Mouse (Mus musculus) hindlimb bud, embryonic 11.5 days (tissue): ENCODE measurements around the gene Rbm47.
"Not testable (repeated sequence)": the region's sequence is repeated elsewhere in the genome, so short reads cannot be mapped to it uniquely, and the experiment has no call there.

Experiments used
- DNase-seq: peaks from one replicate; pipeline ENCODE4 v3.0.0-alpha.2; 2012; ENCODE audit warnings: low read depth, low spot score; ENCODE audit errors: extremely low spot score

Rbm47 gene

GRCm38 (mm10) chr5:66173018-66173417 lies at the start of gene Rbm47:
Rbm47 (minus strand) TSS chr5:66173118.
- DNase-seq: no peak

DNA sequence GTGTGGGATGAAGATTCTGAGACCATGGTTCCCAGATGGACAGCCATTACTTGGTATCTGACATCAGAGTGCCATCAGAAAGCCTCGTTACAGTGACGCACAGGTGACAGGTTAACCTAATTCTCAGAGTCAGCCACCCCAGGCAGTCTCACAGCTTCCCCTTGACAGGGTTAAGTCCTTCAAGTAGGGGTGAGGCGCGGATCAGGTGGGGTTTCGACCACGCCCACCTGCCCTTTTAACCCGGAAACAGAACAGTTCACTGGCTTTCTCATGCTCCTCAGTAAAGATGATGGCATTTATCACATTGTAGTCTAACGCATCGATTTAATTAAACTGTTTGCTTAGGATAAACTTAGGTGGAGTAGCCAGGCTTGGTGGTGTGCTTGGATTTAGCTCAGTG lies 47.7 kb upstream of the Rbm47 start:
- no peak for DNase-seq

- DNase-seq: no peak
These were observed 46.8 kb upstream of the Rbm47 start for GRCm38 (mm10) chr5:66219692-66220091.

- no peak for DNase-seq
These were observed 42.8 kb upstream of the Rbm47 start for GRCm38 (mm10) chr5:66215569-66216277.

DNA sequence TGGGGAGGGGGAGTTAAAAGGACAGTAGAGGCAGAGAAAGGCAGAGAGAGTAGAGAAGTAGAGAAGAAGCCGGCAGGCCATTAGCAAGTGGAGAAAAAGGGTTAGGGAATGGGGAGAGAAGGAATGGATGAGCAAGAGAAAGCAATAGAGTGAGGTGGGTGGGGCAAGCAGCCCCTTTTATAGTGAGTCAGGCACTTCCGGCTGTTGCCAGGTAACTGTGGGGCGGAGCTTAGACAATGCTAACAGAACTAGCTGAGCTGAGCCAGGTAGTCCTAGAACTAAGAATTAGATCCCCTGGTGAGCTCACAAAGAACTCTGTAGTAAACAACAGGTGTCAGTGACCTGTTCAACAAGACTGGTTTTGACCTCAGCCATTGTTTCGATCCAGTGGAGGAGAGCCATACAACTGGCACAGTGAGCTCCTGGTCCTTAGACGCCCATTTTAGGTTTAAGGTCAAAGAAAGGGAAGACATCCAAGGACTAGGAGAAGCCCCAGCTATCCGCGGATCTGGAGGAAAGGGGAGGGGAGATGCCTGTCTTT lies 41.5 kb upstream of the Rbm47 start:
- no peak for DNase-seq

DNA sequence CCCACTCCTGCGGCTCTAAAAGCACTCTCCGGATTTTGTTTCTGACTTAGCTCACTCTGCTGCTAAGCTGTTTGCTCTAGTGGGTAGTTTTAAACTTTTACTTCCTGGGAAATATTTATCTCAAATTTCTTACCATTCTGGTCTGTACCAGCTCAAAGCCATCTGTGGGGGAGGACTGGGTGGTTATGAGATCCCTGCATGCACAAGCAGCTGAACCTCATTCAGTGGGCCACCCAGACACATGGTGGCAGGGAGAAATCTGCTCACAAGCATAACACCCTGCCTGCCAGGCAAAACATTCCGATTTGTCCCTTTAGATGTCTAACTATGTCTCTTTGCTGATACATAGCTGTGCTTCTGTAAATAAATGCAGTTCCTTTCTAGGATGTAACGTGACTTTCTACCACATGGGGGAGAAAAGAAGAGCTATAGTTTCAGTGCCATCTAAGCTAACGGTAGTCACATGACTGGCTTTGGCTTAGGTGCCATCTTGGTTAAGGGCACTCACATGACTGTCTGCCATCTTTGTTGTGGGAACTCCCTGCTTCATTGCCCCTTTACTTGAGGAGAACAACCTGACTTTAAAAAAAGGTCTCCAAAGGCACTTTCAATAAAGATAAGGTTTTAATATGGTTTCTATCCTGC lies 36.7 kb upstream of the Rbm47 start:
- no peak for DNase-seq

GRCm38 (mm10) chr5:66204966-66205365 lies 32.0 kb upstream of the Rbm47 start:
- DNase-seq: no peak

DNA sequence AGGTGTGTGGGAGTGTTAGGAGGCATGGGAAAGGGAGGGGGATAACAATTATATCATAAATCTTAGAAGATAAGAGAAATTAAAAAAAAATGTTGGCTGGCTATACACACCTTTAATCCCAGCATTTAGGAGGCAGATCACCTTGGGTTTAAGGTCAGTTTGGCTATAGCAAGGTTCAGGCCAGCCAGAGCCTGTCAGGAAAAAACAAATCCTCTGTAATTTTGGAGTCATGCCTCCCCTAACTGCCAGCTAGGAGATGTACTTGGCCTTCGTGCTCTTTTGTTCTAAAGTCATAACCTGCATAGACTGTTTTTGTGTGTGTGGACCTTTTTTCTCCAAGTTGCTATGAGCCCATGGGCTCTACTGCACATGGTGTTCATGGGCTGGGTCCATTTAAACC lies 30.5 kb upstream of the Rbm47 start:
- no peak for DNase-seq

DNA sequence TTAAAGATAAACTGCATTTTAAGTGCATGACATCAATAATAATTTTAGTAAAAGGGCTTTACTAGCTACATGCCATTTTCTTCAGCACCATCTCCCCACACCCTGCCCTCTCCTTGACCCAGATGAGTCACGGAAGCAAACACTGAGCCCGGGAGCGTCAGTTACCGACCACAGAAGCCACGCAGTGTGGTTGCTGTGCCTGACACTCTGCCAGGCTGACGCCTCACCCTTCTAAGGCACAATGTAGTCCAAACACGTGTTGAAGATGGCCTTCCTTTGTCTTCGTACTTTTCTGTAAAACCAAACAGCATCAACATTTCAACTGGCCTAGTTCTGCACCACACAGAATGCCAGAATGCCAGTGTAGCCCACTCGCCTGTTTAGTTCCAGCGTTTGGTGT lies 27.1 kb upstream of the Rbm47 start:
- no peak for DNase-seq

DNA sequence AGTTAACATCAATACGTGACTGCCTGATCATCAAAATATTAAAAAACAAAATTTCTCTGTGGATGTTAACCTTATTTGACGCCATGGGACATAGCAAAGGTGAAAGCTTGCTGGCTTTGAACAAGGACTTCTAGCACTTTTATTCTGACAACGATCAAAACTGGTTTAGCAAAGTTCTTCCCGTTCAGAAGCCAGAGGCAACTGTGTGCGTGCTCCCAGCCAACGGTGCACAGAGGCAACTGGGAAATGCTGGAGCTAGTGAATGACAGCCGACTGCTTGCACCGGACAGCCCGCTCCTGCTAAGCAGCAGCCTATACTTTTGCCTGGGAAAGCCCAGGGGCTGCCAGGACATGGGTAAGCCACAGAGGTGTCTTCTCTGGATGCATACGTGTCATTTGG lies 22.4 kb upstream of the Rbm47 start:
- no peak for DNase-seq

DNA sequence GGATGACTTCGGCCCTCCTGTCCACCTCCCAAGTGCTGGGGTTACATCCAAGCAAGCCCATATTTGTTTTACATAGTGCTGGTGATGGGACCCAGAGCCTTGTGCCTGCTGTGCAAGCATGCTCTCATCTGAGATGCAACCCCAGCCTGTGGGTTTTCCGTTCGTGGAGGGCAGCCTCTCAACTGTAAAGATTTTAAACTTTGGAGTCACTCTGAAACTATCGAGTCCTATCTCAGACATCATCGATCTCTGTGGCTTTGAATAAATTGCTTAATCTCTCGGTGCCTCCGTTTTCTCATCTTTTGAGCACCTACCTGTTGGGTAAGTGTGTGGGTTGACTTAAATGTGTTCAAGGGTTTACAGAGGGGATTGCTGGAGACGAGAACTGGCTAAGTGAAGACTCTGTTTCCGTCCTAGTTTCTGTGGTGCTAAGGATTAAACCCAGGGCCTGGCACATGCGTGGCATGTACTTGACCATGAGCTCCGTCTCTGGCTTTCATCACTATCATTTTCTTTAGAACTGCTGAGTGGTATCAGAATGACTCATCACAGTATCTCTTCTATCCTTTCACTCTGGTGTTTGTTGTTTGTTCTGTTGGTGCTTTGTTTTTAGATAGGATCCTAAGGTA lies 20.4 kb upstream of the Rbm47 start:
- no peak for DNase-seq

GRCm38 (mm10) chr5:66191185-66191503 lies 18.2 kb upstream of the Rbm47 start:
- DNase-seq: no peak

- no peak for DNase-seq
These were observed 17.7 kb upstream of the Rbm47 start for GRCm38 (mm10) chr5:66190481-66191184.

DNA sequence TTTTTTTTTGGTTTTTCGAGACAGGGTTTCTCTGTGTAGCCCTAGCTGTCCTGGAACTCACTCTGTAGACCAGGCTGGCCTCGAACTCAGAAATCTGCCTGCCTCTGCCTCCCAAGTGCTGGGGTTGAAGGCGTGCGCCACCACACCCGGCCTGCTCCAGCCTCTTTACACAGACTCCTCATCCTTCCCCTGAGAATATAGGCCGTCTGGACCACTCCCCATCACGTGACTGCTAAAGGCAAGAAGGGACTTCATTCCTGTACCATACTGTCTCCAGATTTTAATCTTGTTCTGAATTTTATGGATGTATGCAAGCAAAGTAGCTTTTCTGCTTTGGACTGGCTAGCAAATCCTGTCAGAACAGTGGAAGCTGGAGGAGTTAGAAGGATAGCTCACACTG lies 15.7 kb upstream of the Rbm47 start:
- DNase-seq: not testable (repeated sequence)

DNA sequence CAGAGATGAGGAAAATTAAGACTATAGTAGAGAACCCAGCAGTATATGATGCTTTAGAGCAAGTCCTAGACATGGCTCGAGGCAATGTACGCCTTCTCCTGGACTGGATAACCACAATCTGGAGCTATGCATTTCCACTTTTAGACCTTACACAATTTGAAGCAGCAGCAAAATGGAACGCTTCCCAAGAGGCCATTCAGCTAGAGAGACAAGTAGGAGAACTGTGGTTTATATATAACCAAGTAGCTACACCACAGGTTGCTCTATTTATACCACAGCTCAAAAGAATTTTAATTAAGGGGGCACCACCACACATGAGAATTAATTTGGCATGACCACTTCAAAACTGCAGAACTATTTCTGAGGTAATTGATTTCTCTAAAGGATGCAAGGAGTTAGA lies 9.2 kb upstream of the Rbm47 start:
- DNase-seq: no peak

- no peak for DNase-seq
These were observed 1.4 kb upstream of the Rbm47 start for GRCm38 (mm10) chr5:66174160-66174837.

GRCm38 (mm10) chr5:66170591-66170990 lies 2.3 kb downstream of the Rbm47 start:
- no peak for DNase-seq

DNA sequence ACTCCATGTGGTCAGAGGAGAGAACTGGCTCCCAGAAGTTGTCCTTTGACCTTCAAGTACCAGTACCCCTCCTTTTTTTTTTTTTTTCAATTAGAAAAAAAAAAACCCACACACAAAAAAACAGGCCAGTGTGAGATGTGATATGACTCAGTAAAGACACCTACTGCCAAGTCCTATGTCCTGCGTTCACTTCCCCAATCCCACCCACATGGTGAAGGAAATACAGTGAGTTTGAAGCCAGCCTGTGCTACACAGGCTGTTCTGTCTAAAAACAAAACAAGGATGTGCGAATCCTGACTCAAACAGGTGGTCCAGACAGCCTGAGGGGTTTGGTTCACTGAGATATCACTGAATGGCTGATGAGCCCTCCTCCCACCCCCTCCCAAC lies 3.8 kb downstream of the Rbm47 start:
- no peak for DNase-seq

- DNase-seq: no peak
These were observed 4.3 kb downstream of the Rbm47 start for GRCm38 (mm10) chr5:66168462-66169098.

DNA sequence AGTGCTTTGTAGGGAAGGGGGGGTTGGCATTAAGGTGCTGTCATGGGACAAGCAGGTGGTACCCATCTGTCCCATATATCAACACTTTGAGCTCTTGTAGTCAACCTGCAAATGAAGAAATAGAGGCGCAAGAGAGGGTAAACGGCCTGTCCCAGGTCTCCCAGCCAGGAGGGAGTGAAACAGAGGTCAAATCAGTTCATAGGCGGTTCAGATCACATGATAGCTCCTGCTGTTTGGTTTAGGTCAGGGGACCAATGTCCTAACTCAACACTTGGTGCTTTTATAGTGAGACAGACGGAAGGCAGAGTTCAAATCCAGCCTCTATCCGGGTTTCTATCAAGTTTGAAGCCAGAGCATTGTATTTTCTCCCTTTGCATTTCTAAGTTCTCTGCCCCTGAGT lies 6.0 kb downstream of the Rbm47 start:
- DNase-seq: no peak

- DNase-seq: no peak
These were observed 6.7 kb downstream of the Rbm47 start for GRCm38 (mm10) chr5:66166193-66166629.
